Mouse (Mus musculus) neural tube, embryonic 12.5 days (tissue): ENCODE measurements around the gene Uba6. TPM values are rescaled to one million over a fixed set of nuclear protein-coding genes. Genes with fewer than 3 reads are reported as not detected.

Source experiments
- ATAC-seq: fragments of 200-750 bp; cut with Nextera tagmentation; 2 replicates; pipeline ENCODE4 v1.8.0; 2017; ENCODE audit warnings: low read depth, mild to moderate bottlenecking, moderate TSS enrichment, moderate library complexity; ENCODE audit not compliant: low FRiP score
- H3K27ac ChIP-seq: fragments of 300-500 bp; sonication (generic); 2 replicates; pipeline ENCODE4 v1.5.1; 2016
- H3K27me3 ChIP-seq: fragments of 300-500 bp; sonication (generic); replicated peaks from 2 replicates; pipeline ENCODE4 v1.6.1; 2016; ENCODE audit warnings: mild to moderate bottlenecking
- H3K36me3 ChIP-seq: fragments of 300-500 bp; sonication (generic); 2 replicates; pipeline ENCODE4 v1.6.1; 2016; ENCODE audit warnings: mild to moderate bottlenecking
- H3K4me1 ChIP-seq: fragments of 300-500 bp; sonication (generic); 2 replicates; pipeline ENCODE4 v1.6.1; 2016
- H3K4me2 ChIP-seq: fragments of 300-500 bp; sonication (generic); replicated peaks from 2 replicates; pipeline ENCODE4 v1.6.1; 2016; ENCODE audit warnings: mild to moderate bottlenecking
- H3K4me3 ChIP-seq: fragments of 300-500 bp; sonication (generic); 2 replicates; pipeline ENCODE4 v1.5.1; 2016
- H3K9ac ChIP-seq: fragments of 300-500 bp; sonication (generic); 2 replicates; pipeline ENCODE4 v1.6.1; 2016; ENCODE audit warnings: mild to moderate bottlenecking
- H3K9me3 ChIP-seq: fragments of 300-500 bp; sonication (generic); 2 replicates; pipeline ENCODE4 v1.6.1; 2016; ENCODE audit warnings: mild to moderate bottlenecking
- WGBS: fragments of 180-500 bp; shearing (Covaris S2); methylation state at CpG from one replicate; pipeline ENCODE4 v1.1.7; 2016; 5-methylcytosine and 5-hydroxymethylcytosine counted together
- polyA plus RNA-seq: library from polyadenylated mRNA; unstranded; fragments of >200 nt; fragmentation: Nextera tagmentation; extraction: Ambion mirVana; gene quantifications from 2 replicates; pipeline ENCODE4 v1.2.1, GENCODE M21; 2016

The Uba6 gene
- polyA plus RNA-seq, 1 experiment from 2014 or later = 18.3 TPM

- no peak overlapping the region for H3K9ac ChIP-seq
- H3K4me3 ChIP-seq = no peak overlapping the region
- no peaks in the 10 kb centered on the region for H3K4me1 ChIP-seq
- WGBS = 94% methylated on average over 2 of the region's 2 CpGs
- no peaks in the 10 kb centered on the region for H3K27me3 ChIP-seq
- peaks cover 7% of the 10 kb centered on the region; the same call in 1 of the 2 replicates for H3K36me3 ChIP-seq
- H3K9me3 ChIP-seq = no peaks in the 10 kb centered on the region
- no peak for ATAC-seq
- no peak overlapping the region for H3K27ac ChIP-seq
- H3K4me2 ChIP-seq = no peak overlapping the region
Measured at GRCm38 (mm10) chr5:86113037-86113436, 59.6 kb downstream of the Uba6 start.

GRCm38 (mm10) chr5:86111074-86111473, 61.5 kb downstream of the Uba6 start:
- 94% methylated on average over 1 of the region's 1 CpGs for WGBS
- H3K27ac ChIP-seq = no peak overlapping the region
- no peak overlapping the region for H3K9ac ChIP-seq
- ATAC-seq = no peak
- H3K9me3 ChIP-seq = no peaks in the 10 kb centered on the region
- H3K4me3 ChIP-seq = no peak overlapping the region
- no peak overlapping the region for H3K4me2 ChIP-seq
- no peaks in the 10 kb centered on the region for H3K27me3 ChIP-seq
- H3K36me3 ChIP-seq = peaks cover 8% of the 10 kb centered on the region; the same call in 1 of the 2 replicates
- no peaks in the 10 kb centered on the region for H3K4me1 ChIP-seq

GRCm38 (mm10) chr5:86106610-86107009, 66.0 kb downstream of the Uba6 start:
- no peak for ATAC-seq
- 77% methylated on average over 2 of the region's 2 CpGs for WGBS
- Histone ChIP-seq H3K4me2 (no peak overlapping the region), H3K4me1 (no peaks in the 10 kb centered on the region), H3K9ac (no peak overlapping the region), H3K4me3 (no peak overlapping the region), H3K36me3 (peaks cover 6% of the 10 kb centered on the region; the same call in 1 of the 2 replicates), H3K9me3 (no peaks in the 10 kb centered on the region), H3K27ac (no peak overlapping the region), H3K27me3 (no peaks in the 10 kb centered on the region)

GRCm38 (mm10) chr5:86102176-86102575, 70.4 kb downstream of the Uba6 start:
- Histone ChIP-seq H3K27me3 (no peaks in the 10 kb centered on the region), H3K4me3 (no peak overlapping the region), H3K27ac (no peak overlapping the region), H3K9me3 (no peaks in the 10 kb centered on the region), H3K4me2 (no peak overlapping the region), H3K36me3 (no peaks in the 10 kb centered on the region), H3K4me1 (no peaks in the 10 kb centered on the region), H3K9ac (no peak overlapping the region)
- 92% methylated on average over 2 of the region's 2 CpGs for WGBS
- no peak for ATAC-seq

GRCm38 (mm10) chr5:86100621-86101020, 72.0 kb downstream of the Uba6 start:
- no peak overlapping the region for H3K9ac ChIP-seq
- H3K4me2 ChIP-seq = no peak overlapping the region
- H3K36me3 ChIP-seq = no peaks in the 10 kb centered on the region
- no peak overlapping the region for H3K27ac ChIP-seq
- H3K27me3 ChIP-seq = no peaks in the 10 kb centered on the region
- no peaks in the 10 kb centered on the region for H3K9me3 ChIP-seq
- no peak overlapping the region for H3K4me3 ChIP-seq
- no peak for ATAC-seq
- H3K4me1 ChIP-seq = no peaks in the 10 kb centered on the region
- WGBS = 86% methylated on average over 3 of the region's 3 CpGs

- 87% methylated on average over 3 of the region's 3 CpGs for WGBS
- ATAC-seq = no peak
Measured at GRCm38 (mm10) chr5:86098988-86099387, 73.6 kb downstream of the Uba6 start.

GRCm38 (mm10) chr5:86094754-86095153, 77.8 kb downstream of the Uba6 start:
- H3K27me3 ChIP-seq = no peaks in the 10 kb centered on the region
- H3K4me1 ChIP-seq = no peaks in the 10 kb centered on the region
- H3K9ac ChIP-seq = no peak overlapping the region
- ATAC-seq = no peak
- 92% methylated on average over 9 of the region's 9 CpGs for WGBS
- H3K27ac ChIP-seq = no peak overlapping the region
- no peaks in the 10 kb centered on the region for H3K9me3 ChIP-seq
- no peak overlapping the region for H3K4me3 ChIP-seq
- H3K4me2 ChIP-seq = no peak overlapping the region
- H3K36me3 ChIP-seq = no peaks in the 10 kb centered on the region

More at GRCm38 (mm10) chr5:86098988-86099387, 73.6 kb downstream of the Uba6 start:
- Histone ChIP-seq H3K9me3 (no peaks in the 10 kb centered on the region), H3K4me1 (no peaks in the 10 kb centered on the region), H3K9ac (no peak overlapping the region), H3K4me3 (no peak overlapping the region), H3K27ac (no peak overlapping the region), H3K4me2 (no peak overlapping the region), H3K36me3 (no peaks in the 10 kb centered on the region), H3K27me3 (no peaks in the 10 kb centered on the region)

- H3K4me1 ChIP-seq = no peaks in the 10 kb centered on the region
- H3K4me2 ChIP-seq = no peak overlapping the region
- H3K4me3 ChIP-seq = no peak overlapping the region
- no peak overlapping the region for H3K9ac ChIP-seq
- no peak overlapping the region for H3K27ac ChIP-seq
- no peaks in the 10 kb centered on the region for H3K36me3 ChIP-seq
- 89% methylated on average over 6 of the region's 6 CpGs for WGBS
- no peaks in the 10 kb centered on the region for H3K9me3 ChIP-seq
- no peaks in the 10 kb centered on the region for H3K27me3 ChIP-seq
- ATAC-seq = no peak
Measured at GRCm38 (mm10) chr5:86086751-86087150, 85.9 kb downstream of the Uba6 start.

- Histone ChIP-seq H3K9ac (no peak overlapping the region), H3K4me2 (no peak overlapping the region), H3K36me3 (no peaks in the 10 kb centered on the region), H3K4me1 (no peaks in the 10 kb centered on the region), H3K9me3 (no peaks in the 10 kb centered on the region), H3K27ac (no peak overlapping the region), H3K27me3 (no peaks in the 10 kb centered on the region), H3K4me3 (no peak overlapping the region)
- no peak for ATAC-seq
- 87% methylated on average over 7 of the region's 7 CpGs for WGBS
Measured at GRCm38 (mm10) chr5:86084979-86085378, 87.6 kb downstream of the Uba6 start.

GRCm38 (mm10) chr5:86083987-86084386, 88.6 kb downstream of the Uba6 start:
- no peak overlapping the region for H3K4me3 ChIP-seq
- no peak overlapping the region for H3K27ac ChIP-seq
- H3K4me1 ChIP-seq = no peaks in the 10 kb centered on the region
- H3K9ac ChIP-seq = no peak overlapping the region
- H3K27me3 ChIP-seq = no peaks in the 10 kb centered on the region
- H3K4me2 ChIP-seq = no peak overlapping the region
- no peak for ATAC-seq
- no peaks in the 10 kb centered on the region for H3K9me3 ChIP-seq
- no peaks in the 10 kb centered on the region for H3K36me3 ChIP-seq
- 86% methylated on average over 6 of the region's 6 CpGs for WGBS

- no peak overlapping the region for H3K4me2 ChIP-seq
- H3K4me3 ChIP-seq = no peak overlapping the region
- no peak for ATAC-seq
- no peaks in the 10 kb centered on the region for H3K9me3 ChIP-seq
- no peaks in the 10 kb centered on the region for H3K36me3 ChIP-seq
- H3K4me1 ChIP-seq = no peaks in the 10 kb centered on the region
- H3K27me3 ChIP-seq = no peaks in the 10 kb centered on the region
- H3K27ac ChIP-seq = no peak overlapping the region
- no peak overlapping the region for H3K9ac ChIP-seq
- 88% methylated on average over 3 of the region's 3 CpGs for WGBS
Measured at GRCm38 (mm10) chr5:86078720-86079334, 93.8 kb downstream of the Uba6 start.

GRCm38 (mm10) chr5:86072756-86073386, 99.7 kb downstream of the Uba6 start:
- Histone ChIP-seq H3K36me3 (no peaks in the 10 kb centered on the region), H3K27me3 (no peaks in the 10 kb centered on the region), H3K4me3 (no peak overlapping the region), H3K9ac (no peak overlapping the region), H3K9me3 (no peaks in the 10 kb centered on the region), H3K27ac (no peak overlapping the region), H3K4me1 (no peaks in the 10 kb centered on the region), H3K4me2 (no peak overlapping the region)
- no peak for ATAC-seq
- WGBS = 89% methylated on average over 4 of the region's 4 CpGs

- no peaks in the 10 kb centered on the region for H3K27me3 ChIP-seq
- WGBS = 79% methylated on average over 7 of the region's 7 CpGs
Measured at GRCm38 (mm10) chr5:86071538-86071937, 101.1 kb downstream of the Uba6 start, which contains the start of gene Stap1. Stap1 (plus strand) TSS chr5:86071746.

More at GRCm38 (mm10) chr5:86071538-86071937, 101.1 kb downstream of the Uba6 start, which contains the start of gene Stap1:
- H3K4me3 ChIP-seq = no peak within 1 kb of the TSS
- no peak for ATAC-seq
- no peak within 1 kb of the TSS for H3K27ac ChIP-seq
- no peaks in the 10 kb centered on the region for H3K36me3 ChIP-seq
- H3K4me2 ChIP-seq = no peak within 1 kb of the TSS
- H3K9me3 ChIP-seq = no peaks in the 10 kb centered on the region
- H3K4me1 ChIP-seq = no peaks in the 10 kb centered on the region
- H3K9ac ChIP-seq = no peak within 1 kb of the TSS
